Mouse (Mus musculus): ENCODE data around the gene Zfp579. TPM values are rescaled to one million over a fixed set of nuclear protein-coding genes. Genes with fewer than 3 reads are reported as not detected.
"Not testable (repeated sequence)": the region's sequence is repeated elsewhere in the genome, so short reads cannot be mapped to it uniquely, and the experiment has no call there.

The Zfp579 gene
- polyA plus RNA-seq, 1 experiment: 168 TPM

- TF ChIP-seq CTCF (IDR thresholded peaks at IDR 0.05; ENCODE audit: borderline replicate concordance, extremely low read depth, insufficient read depth, insufficient read length) (no peak), POLR2A (IDR thresholded peaks at IDR 0.05; ENCODE audit: borderline replicate concordance, extremely low read depth, insufficient read depth, insufficient read length, poor library complexity, severe bottlenecking) (no peak)
- no peak for DNase-seq (ENCODE audit: low read depth)
Measured at GRCm38 (mm10) chr7:5030554-5031275, 34.8 kb upstream of the Zfp579 start.

GRCm38 (mm10) chr7:5029946-5030345 lies 34.0 kb upstream of the Zfp579 start:
- TF ChIP-seq CTCF (IDR thresholded peaks at IDR 0.05; ENCODE audit: borderline replicate concordance, extremely low read depth, insufficient read depth, insufficient read length) (no peak), POLR2A (IDR thresholded peaks at IDR 0.05; ENCODE audit: borderline replicate concordance, extremely low read depth, insufficient read depth, insufficient read length, poor library complexity, severe bottlenecking) (no peak)
- no peak for DNase-seq (ENCODE audit: low read depth)

DNA sequence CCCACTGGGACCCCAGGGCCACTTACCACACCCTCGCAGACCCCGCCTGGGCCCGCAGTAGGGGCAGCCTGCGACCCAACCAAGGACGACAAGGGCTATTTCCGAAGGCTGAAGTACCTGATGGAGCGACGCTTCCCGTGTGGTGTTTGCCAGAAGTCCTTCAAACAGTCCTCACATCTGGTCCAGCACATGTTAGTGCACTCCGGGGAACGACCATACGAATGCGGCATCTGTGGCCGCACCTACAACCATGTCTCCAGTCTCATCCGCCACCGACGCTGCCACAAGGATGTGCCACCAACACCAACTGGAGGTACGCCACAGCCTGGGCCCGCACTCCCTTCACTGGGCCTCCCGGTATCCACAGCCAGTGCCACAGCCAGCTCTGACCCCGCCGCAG lies 33.6 kb upstream of the Zfp579 start:
- no peak for TF ChIP-seq POLR2A (IDR thresholded peaks at IDR 0.05; ENCODE audit: borderline replicate concordance, extremely low read depth, insufficient read depth, insufficient read length, poor library complexity, severe bottlenecking)
- no peak for TF ChIP-seq CTCF (IDR thresholded peaks at IDR 0.05; ENCODE audit: borderline replicate concordance, extremely low read depth, insufficient read depth, insufficient read length)
- DNase-seq (ENCODE audit: low read depth): no peak

DNA sequence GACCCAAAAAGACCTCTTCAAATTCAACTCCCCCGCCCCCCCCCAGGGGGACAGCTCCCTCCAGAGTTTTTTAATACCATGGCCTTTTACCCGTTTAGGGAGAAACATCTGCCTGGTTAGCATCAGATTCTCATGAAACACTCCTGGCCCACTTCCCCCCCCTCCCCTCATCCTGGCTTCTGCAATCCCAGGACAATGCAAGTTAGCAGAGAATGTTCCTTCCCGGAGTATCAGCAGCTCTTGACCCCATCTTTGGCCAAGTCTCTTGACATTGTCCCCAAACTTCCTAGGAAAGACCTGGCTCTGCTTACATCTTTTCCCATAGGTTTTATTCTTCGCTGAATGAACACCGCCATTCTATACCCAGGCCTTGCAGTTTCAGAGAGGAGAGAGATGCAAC lies 25.2 kb upstream of the Zfp579 start:
- TF ChIP-seq POLR2A (IDR thresholded peaks at IDR 0.05; ENCODE audit: borderline replicate concordance, extremely low read depth, insufficient read depth, insufficient read length, poor library complexity, severe bottlenecking): no peak
- no peak for TF ChIP-seq CTCF (IDR thresholded peaks at IDR 0.05; ENCODE audit: borderline replicate concordance, extremely low read depth, insufficient read depth, insufficient read length)
- DNase-seq (ENCODE audit: low read depth): no peak

DNA sequence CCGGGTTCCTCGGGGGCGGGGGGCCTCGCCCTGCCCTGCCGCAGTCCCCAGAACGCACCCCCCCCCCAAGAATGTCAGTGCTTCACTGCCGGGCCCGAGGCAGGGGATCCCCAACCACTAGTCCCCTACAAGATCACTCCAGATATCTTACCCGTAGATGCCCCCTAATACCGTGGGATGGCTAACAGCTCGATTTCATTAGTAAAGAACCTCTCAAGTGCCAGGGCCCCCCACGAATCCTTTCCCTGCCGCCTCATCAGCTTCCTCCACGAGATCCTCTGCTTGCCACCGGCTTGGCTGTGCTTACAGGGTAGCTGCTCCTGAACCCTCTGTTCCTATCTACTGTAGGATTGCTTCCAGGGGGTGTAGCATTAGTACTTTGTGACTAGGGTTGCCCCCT lies 24.7 kb upstream of the Zfp579 start:
- DNase-seq (ENCODE audit: low read depth): no peak
- no peak for TF ChIP-seq CTCF (IDR thresholded peaks at IDR 0.05; ENCODE audit: borderline replicate concordance, extremely low read depth, insufficient read depth, insufficient read length)
- no peak for TF ChIP-seq POLR2A (IDR thresholded peaks at IDR 0.05; ENCODE audit: borderline replicate concordance, extremely low read depth, insufficient read depth, insufficient read length, poor library complexity, severe bottlenecking)

DNA sequence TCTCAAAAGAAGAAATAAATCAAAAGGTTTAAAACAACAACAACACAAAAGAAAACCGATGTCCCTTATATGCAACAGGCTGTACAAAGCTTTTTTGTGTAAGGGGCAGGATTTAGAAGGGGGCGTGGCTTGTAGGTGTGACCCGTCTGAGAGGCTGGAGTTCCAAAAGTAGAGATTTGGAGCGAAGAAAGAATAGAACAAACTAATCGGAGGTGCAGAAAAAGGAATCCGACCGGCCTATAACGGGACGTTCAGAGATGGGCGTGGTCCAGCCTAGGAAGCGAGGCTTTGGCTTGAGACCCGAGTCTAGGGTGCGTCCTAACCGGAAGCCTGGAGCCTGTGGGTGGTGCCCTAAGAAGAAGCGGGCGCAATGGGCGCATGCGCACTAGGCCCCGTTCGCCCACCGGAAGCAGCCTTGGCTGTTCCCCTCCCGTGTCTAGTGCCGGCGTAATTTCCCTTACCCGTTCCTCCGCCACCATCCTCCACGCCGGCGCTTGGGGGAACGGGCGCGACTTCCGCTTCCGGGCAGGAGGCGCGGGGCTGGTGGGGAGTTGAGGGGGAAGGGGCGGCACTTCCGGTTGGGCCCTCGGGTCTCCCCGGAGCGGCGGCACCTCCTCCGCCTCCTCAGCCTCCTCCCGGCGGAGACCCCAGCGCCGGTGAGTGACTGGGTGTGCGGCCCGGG lies 24.2 kb upstream of the Zfp579 start, which contains the start of the genes Zfp865 and Ccdc106:
Zfp865 (plus strand) TSS at position 377 of the 682 bp plus-strand sequence.
Ccdc106 (plus strand) TSS at position 554 of the 682 bp plus-strand sequence.
- peak; percentile 100 for DNase-seq (ENCODE audit: low read depth)
- no peak for TF ChIP-seq CTCF (IDR thresholded peaks at IDR 0.05; ENCODE audit: borderline replicate concordance, extremely low read depth, insufficient read depth, insufficient read length)
- TF ChIP-seq POLR2A (IDR thresholded peaks at IDR 0.05; ENCODE audit: borderline replicate concordance, extremely low read depth, insufficient read depth, insufficient read length, poor library complexity, severe bottlenecking): peak; percentile 56

GRCm38 (mm10) chr7:5019576-5019975 lies 23.6 kb upstream of the Zfp579 start:
- not testable (repeated sequence) for DNase-seq (ENCODE audit: low read depth)

GRCm38 (mm10) chr7:5017931-5018330 lies 22.0 kb upstream of the Zfp579 start:
- DNase-seq (ENCODE audit: low read depth): no peak

DNA sequence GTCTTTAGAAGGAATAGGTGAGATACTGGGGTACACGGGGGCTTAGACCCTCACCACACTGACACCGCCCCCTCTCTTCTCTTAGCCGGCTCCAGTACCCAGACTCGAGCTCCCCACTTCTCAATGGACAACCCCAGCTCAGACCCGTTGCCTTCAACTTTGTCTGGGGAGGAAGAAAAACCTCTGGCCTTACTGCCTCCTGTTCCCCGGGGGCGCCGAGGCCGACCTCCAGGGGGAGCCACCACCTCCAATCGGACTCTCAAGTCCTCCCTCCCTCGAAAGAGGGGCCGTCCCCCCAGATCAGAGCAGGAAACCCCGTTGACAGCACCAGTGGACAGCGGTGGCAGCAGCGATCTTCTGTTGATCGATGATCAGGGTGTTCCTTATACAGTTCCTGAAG lies 21.4 kb upstream of the Zfp579 start:
- peak; percentile 1; the same call in 1 of the 2 replicates for TF ChIP-seq CTCF (IDR thresholded peaks at IDR 0.05; ENCODE audit: borderline replicate concordance, extremely low read depth, insufficient read depth, insufficient read length)
- TF ChIP-seq POLR2A (IDR thresholded peaks at IDR 0.05; ENCODE audit: borderline replicate concordance, extremely low read depth, insufficient read depth, insufficient read length, poor library complexity, severe bottlenecking): no peak
- no peak for DNase-seq (ENCODE audit: low read depth)

More at GRCm38 (mm10) chr7:5017931-5018330, 22.0 kb upstream of the Zfp579 start:
- TF ChIP-seq POLR2A (IDR thresholded peaks at IDR 0.05; ENCODE audit: borderline replicate concordance, extremely low read depth, insufficient read depth, insufficient read length, poor library complexity, severe bottlenecking): no peak
- TF ChIP-seq CTCF (IDR thresholded peaks at IDR 0.05; ENCODE audit: borderline replicate concordance, extremely low read depth, insufficient read depth, insufficient read length): no peak

- no peak for DNase-seq (ENCODE audit: low read depth)
- TF ChIP-seq CTCF (IDR thresholded peaks at IDR 0.05; ENCODE audit: borderline replicate concordance, extremely low read depth, insufficient read depth, insufficient read length) (no peak), POLR2A (IDR thresholded peaks at IDR 0.05; ENCODE audit: borderline replicate concordance, extremely low read depth, insufficient read depth, insufficient read length, poor library complexity, severe bottlenecking) (no peak)
Measured at GRCm38 (mm10) chr7:5016920-5017319, 21.0 kb upstream of the Zfp579 start.

DNA sequence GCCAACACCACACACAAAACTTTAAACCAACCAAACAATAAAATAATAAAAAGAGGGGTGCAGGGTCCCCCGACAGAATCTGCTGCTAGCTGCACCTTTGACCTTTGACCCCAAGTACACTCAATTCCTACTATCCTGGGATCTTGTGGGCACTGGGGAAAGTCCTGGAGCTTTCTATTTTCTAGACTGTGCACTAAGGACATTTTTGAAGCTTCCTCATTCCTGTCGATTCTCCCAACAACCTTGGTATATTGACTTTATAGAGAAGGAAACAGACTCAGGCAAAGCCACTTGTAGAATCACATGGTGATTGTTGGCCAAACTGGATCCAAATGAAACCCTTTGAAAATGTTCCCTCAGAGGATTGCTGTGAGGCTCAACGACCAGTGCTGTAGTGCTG lies 20.1 kb upstream of the Zfp579 start:
- no peak for DNase-seq (ENCODE audit: low read depth)
- TF ChIP-seq POLR2A (IDR thresholded peaks at IDR 0.05; ENCODE audit: borderline replicate concordance, extremely low read depth, insufficient read depth, insufficient read length, poor library complexity, severe bottlenecking): no peak
- no peak for TF ChIP-seq CTCF (IDR thresholded peaks at IDR 0.05; ENCODE audit: borderline replicate concordance, extremely low read depth, insufficient read depth, insufficient read length)
